Mouse (Mus musculus): ENCODE measurements around the gene Clec2g. TPM values are rescaled to one million over a fixed set of nuclear protein-coding genes. Genes with fewer than 3 reads are reported as not detected.
"Not testable (repeated sequence)": the region's sequence is repeated elsewhere in the genome, so short reads cannot be mapped to it uniquely, and the experiment has no call there.

The Clec2g gene
- polyA plus RNA-seq, 1 experiment from 2014 or later = not detected

DNA sequence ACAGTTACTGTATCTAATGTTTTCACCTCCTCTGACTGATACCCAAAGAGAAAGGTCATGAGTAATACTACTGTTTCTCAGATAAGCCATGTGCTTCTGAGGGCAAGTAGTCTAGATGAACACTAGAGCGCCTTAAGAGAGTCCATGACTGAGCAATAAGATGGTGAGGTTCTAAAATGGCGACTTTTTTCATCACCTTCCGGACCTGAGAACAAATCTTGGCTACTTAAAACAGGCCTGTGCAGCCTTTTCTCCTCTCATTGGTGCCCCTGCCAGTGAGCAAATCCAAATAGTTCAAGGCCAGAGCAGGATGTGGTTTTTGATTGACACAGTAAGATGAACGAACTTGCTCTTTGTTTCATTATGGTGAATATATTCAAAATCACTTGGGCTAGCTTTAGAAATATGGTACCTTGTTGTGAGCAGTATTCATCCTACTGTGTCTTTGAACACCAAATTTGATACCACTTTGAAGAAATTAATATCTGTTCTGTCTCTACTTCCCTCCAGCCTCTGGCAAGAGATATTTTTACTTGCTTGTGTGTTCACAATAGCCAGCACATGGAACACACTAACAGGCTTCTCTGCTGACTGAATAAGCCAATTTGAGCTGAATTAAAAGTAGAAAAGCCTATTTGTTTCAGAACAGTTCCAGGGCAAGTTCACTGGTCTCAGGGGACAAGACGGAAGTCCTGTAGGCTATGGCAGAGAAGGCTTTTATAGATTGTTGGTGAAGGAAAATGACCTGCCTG is 38.7 kb downstream of the Clec2g start:
- Histone ChIP-seq H3K4me3 (no peak overlapping the region), H3K36me3 (no peaks in the 10 kb centered on the region), H3K9me3 (no peaks in the 10 kb centered on the region), H3K4me1 (no peaks in the 10 kb centered on the region), H3K27me3 (replicated peaks) (no peaks in the 10 kb centered on the region), H3K4me2 (no peak overlapping the region), H3K27ac (replicated peaks) (no peak overlapping the region), H3K9ac (no peak overlapping the region)
- ATAC-seq (ENCODE audit: extremely low read depth, insufficient number of reproducible peaks, low FRiP score, low TSS enrichment) = no peak
- 72% methylated on average over 5 of the region's 5 CpGs for WGBS

DNA sequence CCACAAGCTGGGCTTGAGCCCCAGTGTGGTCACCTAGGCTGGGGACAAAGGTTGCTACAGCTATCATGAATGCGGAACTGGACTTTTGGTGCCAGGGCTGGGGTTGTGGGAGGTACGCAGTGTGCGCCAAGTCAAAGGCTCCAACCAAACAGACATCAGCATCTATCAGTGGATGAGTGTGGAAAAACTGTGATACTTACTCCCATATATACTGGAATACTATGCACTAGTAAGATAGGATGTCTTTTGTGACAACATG is 39.2 kb downstream of the Clec2g start:
- Histone ChIP-seq H3K9me3 (no peaks in the 10 kb centered on the region), H3K27ac (replicated peaks) (no peak overlapping the region), H3K4me2 (no peak overlapping the region), H3K4me3 (no peak overlapping the region), H3K9ac (no peak overlapping the region), H3K4me1 (no peaks in the 10 kb centered on the region), H3K36me3 (no peaks in the 10 kb centered on the region), H3K27me3 (replicated peaks) (no peaks in the 10 kb centered on the region)
- no peak for ATAC-seq (ENCODE audit: extremely low read depth, insufficient number of reproducible peaks, low FRiP score, low TSS enrichment)
- 96% methylated on average over 3 of the region's 3 CpGs for WGBS

DNA sequence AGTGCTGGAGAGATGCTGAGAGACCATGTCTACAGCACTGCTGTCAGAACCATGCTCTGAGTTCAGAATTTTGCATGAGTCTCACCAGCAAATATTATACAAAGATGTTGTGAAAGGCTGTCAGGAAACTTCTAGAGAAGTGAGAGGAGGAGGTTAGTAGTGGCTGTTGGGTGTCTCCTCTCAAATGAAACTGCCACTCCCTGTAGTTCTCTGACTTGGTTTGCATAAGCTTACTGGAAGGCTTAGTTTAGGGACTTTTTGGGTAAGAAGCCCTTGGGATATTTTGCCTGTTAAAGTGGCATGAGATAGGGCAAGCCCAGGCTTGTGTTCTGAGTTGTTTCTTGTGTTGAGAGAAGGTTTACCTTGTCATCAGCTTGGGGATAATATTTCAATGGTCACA is 40.7 kb downstream of the Clec2g start:
- not testable (repeated sequence) for H3K4me3 ChIP-seq; H3K36me3 ChIP-seq; H3K4me2 ChIP-seq; ATAC-seq (ENCODE audit: extremely low read depth, insufficient number of reproducible peaks, low FRiP score, low TSS enrichment); H3K27ac ChIP-seq (replicated peaks); H3K4me1 ChIP-seq; H3K27me3 ChIP-seq (replicated peaks); H3K9me3 ChIP-seq; H3K9ac ChIP-seq

DNA sequence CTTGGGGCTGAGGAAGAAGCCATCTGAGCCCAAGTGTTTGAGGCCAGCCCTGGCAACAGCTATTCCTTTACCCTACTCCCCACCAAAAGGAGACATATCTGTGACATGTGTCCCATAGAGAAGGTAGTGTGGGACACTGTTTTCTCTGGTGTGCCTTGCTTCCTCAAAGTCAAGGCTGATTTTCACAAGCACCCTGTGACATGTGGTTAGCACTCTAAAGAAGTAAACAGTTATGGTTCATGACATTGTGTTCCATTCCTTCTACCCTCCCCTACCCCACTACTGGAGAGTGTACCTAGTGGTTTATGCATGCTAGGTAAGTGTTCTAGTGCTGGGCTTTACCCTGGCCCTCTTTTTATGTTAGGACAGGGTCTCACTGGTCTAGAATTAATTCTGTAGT is 42.0 kb downstream of the Clec2g start:
- H3K27me3 ChIP-seq (replicated peaks) = no peaks in the 10 kb centered on the region
- no peak for ATAC-seq (ENCODE audit: extremely low read depth, insufficient number of reproducible peaks, low FRiP score, low TSS enrichment)
- no peak overlapping the region for H3K4me2 ChIP-seq
- no peaks in the 10 kb centered on the region for H3K36me3 ChIP-seq
- no peak overlapping the region for H3K27ac ChIP-seq (replicated peaks)
- H3K9me3 ChIP-seq = no peaks in the 10 kb centered on the region
- no peaks in the 10 kb centered on the region for H3K4me1 ChIP-seq
- H3K4me3 ChIP-seq = no peak overlapping the region
- H3K9ac ChIP-seq = no peak overlapping the region

DNA sequence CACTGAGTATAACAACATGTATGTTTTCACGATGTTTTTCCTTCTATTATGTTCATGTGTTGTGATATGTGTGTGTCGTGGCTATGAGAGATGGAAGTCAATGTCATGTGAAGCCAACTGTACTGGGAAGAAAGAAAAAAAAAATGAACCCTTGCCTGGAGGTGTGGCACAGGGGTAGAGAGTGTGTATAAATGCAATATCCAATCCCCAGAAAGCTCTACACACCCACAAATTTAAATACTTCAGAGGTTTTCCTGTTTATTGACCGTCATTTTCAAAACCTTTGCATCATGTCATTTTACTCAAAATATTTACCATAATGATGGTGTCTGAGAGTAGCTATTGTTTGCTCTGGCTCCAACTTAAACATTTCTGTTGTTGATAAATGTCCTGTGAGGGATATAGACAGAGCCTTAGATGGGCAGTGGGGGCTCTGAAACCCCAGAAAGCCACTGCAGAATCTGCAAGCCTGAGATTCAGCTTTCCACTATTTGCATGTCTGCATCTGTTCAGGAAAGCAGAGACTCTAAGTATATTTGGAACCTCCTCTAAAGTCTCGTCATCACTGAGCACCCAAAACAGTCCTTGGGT is 47.9 kb downstream of the Clec2g start:
- not testable (repeated sequence) for H3K4me3 ChIP-seq; H3K27me3 ChIP-seq (replicated peaks); H3K9ac ChIP-seq; H3K36me3 ChIP-seq; H3K9me3 ChIP-seq; H3K27ac ChIP-seq (replicated peaks); ATAC-seq (ENCODE audit: extremely low read depth, insufficient number of reproducible peaks, low FRiP score, low TSS enrichment); H3K4me1 ChIP-seq; H3K4me2 ChIP-seq
- WGBS = 78% methylated on average over 4 of the region's 4 CpGs

DNA sequence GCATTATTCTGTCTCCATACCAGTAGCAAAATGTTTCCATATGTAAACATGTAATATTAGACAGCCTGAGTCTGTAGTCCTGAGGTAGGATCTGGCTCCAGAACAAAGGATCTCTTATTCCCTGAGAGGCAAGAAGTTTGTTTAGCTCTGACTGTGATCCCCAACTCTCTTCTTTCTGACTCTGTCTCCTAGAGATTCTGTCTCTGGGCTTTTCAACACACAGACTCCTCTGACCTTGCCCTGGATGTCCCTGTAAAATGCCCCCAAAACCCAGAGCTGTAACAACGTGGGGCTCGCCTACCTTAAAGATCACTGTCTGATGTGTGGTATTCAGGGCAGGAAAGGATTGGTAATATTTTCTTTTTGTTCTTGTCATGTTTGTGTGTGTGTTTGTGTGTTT is 58.2 kb downstream of the Clec2g start:
- WGBS = 64% methylated on average over 2 of the region's 2 CpGs
- Histone ChIP-seq H3K36me3 (no peaks in the 10 kb centered on the region), H3K9me3 (no peaks in the 10 kb centered on the region), H3K4me1 (0 out of 2 replicates have a peak, but pooled peaks cover 3% of the 10 kb centered on the region), H3K4me2 (no peak overlapping the region), H3K9ac (no peak overlapping the region), H3K4me3 (no peak overlapping the region), H3K27me3 (replicated peaks) (no peaks in the 10 kb centered on the region), H3K27ac (replicated peaks) (no peak overlapping the region)
- no peak for ATAC-seq (ENCODE audit: extremely low read depth, insufficient number of reproducible peaks, low FRiP score, low TSS enrichment)

DNA sequence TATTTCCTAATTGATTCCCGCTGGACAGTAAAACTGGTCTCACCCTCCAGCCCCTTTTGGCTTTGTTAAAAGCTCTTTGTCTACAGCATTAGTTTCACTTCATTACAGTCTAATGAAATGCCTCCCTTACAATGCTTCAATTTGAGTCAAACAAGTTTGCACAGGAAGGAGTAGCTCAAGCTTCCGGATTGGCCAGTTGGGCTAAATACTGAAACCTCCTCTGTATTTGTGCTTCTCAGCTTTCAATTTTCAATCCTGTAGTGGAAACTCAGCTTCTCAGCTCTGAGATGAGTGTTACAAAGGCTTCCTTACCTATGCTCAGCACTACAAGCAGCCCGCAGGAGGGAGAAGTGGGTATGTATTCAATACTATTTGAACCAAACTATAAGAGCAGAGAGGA is 58.6 kb downstream of the Clec2g start:
- H3K9ac ChIP-seq = no peak overlapping the region
- H3K27ac ChIP-seq (replicated peaks) = no peak overlapping the region
- H3K27me3 ChIP-seq (replicated peaks) = no peaks in the 10 kb centered on the region
- no peak overlapping the region for H3K4me3 ChIP-seq
- no peaks in the 10 kb centered on the region for H3K36me3 ChIP-seq
- H3K4me1 ChIP-seq = 0 out of 2 replicates have a peak, but pooled peaks cover 3% of the 10 kb centered on the region
- no peak overlapping the region for H3K4me2 ChIP-seq
- ATAC-seq (ENCODE audit: extremely low read depth, insufficient number of reproducible peaks, low FRiP score, low TSS enrichment) = no peak
- no peaks in the 10 kb centered on the region for H3K9me3 ChIP-seq
- WGBS = 84% methylated on average over 3 of the region's 3 CpGs

DNA sequence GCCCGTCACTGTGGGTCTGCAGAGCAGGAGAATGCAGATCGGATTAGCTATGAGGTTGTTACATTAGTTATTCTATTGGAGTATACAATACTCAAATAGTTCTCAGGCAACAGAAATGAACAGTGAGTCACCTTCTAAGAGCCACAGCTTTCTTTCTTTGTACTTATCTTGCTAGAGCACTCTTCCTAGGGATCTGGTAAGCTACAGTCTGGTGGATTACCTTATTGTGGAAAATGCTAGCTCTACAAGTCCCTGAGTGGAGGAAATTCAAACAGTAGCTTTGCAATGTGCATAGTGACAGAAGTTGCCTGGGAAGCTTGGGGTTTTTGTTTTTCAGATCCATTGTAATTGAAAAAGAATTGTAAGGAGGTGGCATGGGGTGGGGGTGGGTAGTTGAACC is 59.0 kb downstream of the Clec2g start:
- no peak overlapping the region for H3K9ac ChIP-seq
- H3K9me3 ChIP-seq = no peaks in the 10 kb centered on the region
- WGBS = 58% methylated on average over 2 of the region's 2 CpGs
- no peak overlapping the region for H3K4me3 ChIP-seq
- H3K27ac ChIP-seq (replicated peaks) = no peak overlapping the region
- H3K36me3 ChIP-seq = no peaks in the 10 kb centered on the region
- 0 out of 2 replicates have a peak, but pooled peaks cover 3% of the 10 kb centered on the region for H3K4me1 ChIP-seq
- H3K4me2 ChIP-seq = no peak overlapping the region
- ATAC-seq (ENCODE audit: extremely low read depth, insufficient number of reproducible peaks, low FRiP score, low TSS enrichment) = no peak
- no peaks in the 10 kb centered on the region for H3K27me3 ChIP-seq (replicated peaks)

DNA sequence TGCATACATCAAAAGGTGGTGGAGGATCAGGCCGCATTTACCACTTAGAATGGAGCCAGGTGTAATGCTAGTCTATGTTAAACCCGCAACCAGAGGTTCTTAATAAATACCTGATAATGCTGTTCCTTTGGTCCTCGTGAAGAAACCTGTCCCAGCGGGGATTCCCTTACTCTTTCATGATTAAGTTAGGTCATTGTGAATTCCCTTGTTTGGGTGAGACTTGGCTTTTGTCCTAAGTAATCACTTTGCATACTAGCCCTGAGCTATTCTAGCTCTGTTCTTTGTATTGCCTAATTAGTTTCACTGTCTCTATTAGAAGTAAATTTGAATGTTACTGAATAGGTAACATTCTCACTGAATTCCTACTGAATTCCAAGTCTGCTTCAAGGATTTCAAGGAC is 60.2 kb downstream of the Clec2g start:
- H3K4me1 ChIP-seq = 0 out of 2 replicates have a peak, but pooled peaks cover 3% of the 10 kb centered on the region
- no peaks in the 10 kb centered on the region for H3K27me3 ChIP-seq (replicated peaks)
- no peak overlapping the region for H3K27ac ChIP-seq (replicated peaks)
- no peak overlapping the region for H3K4me3 ChIP-seq
- H3K9me3 ChIP-seq = no peaks in the 10 kb centered on the region
- no peak for ATAC-seq (ENCODE audit: extremely low read depth, insufficient number of reproducible peaks, low FRiP score, low TSS enrichment)
- no peak overlapping the region for H3K4me2 ChIP-seq
- H3K9ac ChIP-seq = no peak overlapping the region
- no peaks in the 10 kb centered on the region for H3K36me3 ChIP-seq
- WGBS = 74% methylated on average over 4 of the region's 4 CpGs

DNA sequence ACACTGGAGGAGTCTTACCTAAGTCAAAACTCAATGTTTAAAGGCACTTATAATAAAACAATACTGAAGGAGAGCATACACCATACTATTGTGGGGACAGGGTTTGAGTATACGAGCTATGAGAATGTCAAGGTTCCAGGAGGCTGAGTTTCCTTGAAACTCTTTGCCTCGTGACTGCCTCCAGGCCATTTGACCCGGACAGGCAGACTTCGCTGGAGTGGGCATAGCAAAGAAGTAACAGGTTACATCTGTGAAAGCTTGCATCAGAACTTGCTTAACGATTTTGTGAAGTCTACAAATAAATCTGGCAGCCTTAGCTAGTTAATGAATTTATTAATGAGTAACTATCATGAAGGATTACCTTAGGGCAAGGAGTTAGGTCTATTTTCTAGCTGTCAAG is 60.6 kb downstream of the Clec2g start:
- Histone ChIP-seq H3K9ac (no peak overlapping the region), H3K4me3 (no peak overlapping the region), H3K4me2 (no peak overlapping the region), H3K27ac (replicated peaks) (no peak overlapping the region), H3K9me3 (no peaks in the 10 kb centered on the region), H3K36me3 (no peaks in the 10 kb centered on the region), H3K27me3 (replicated peaks) (no peaks in the 10 kb centered on the region), H3K4me1 (0 out of 2 replicates have a peak, but pooled peaks cover 3% of the 10 kb centered on the region)
- ATAC-seq (ENCODE audit: extremely low read depth, insufficient number of reproducible peaks, low FRiP score, low TSS enrichment) = no peak
- 81% methylated on average over 5 of the region's 5 CpGs for WGBS

DNA sequence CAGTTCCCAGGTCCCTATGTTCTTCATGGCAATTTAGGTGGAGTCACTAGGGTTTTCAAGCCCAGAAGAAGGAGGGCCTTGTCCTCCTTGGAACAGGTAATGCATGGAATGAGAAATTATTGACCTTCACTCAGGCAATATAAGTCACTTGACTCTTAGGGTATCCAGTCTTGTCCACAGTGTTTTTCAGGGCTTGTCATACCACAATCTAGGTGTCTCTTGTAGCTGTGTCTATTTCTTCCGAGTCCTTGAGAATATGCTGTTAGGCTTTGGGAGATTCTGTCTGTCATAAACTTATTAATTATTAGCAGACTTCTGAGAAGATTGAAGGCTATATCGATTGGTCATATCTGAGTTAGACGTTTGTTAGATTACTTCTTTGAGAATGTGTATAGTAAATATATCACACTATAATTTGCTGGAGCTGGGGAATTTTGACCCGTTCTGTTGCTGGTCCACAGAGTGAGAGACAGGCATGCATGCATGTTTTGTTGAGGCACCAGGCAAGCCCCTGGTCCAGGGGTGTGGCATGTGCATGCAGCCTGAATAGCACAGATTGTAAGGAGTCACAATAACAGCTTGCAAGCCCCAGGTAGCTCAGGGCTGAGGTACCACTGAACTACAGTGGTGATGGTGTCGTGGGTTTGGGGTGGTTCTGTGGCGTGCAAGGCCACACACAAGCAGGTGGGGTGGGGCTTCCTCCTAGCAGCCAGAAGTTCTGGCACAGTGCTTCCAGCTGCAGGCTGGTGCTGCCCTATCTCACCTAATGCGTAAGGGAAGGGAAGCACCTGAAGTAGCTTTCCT is 61.3 kb downstream of the Clec2g start:
- Histone ChIP-seq H3K9me3 (no peaks in the 10 kb centered on the region), H3K27me3 (replicated peaks) (no peaks in the 10 kb centered on the region), H3K4me2 (no peak overlapping the region; the same call in 1 of the 2 replicates), H3K4me1 (0 out of 2 replicates have a peak, but pooled peaks cover 3% of the 10 kb centered on the region), H3K9ac (no peak overlapping the region), H3K27ac (replicated peaks) (no peak overlapping the region), H3K36me3 (no peaks in the 10 kb centered on the region), H3K4me3 (no peak overlapping the region)
- WGBS = 84% methylated on average over 7 of the region's 7 CpGs
- ATAC-seq (ENCODE audit: extremely low read depth, insufficient number of reproducible peaks, low FRiP score, low TSS enrichment) = no peak
